In the genomic region with DNA sequence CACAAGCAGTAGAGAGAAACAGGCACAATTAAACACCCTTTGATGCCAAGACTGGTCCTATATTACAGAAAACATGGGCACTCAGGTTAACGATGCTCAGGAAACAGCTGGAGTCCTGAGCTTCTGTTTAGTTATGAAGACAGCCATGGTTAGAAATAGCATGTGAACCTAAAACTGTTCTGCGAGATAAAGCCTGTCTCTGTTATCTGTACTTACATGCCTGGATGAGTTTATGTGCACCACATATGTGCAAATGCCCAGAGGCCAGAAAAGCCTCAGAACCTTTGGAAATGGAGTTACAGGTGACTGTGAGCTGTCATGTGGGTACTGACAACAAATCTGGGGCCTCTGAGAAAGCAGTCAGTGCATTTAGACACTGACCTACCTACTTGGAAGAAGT, we compare ENCODE assay signal across 30 mouse cellular contexts. TPM values are rescaled to one million over a fixed set of nuclear protein-coding genes. Genes with fewer than 3 reads are reported as not detected.
DNase-seq lines count a peak whose midpoint lies in the region; ATAC-seq and TF ChIP-seq lines count a peak whose summit lies in the region.
"Had no signal": no experiment of that assay in that cellular context is flagged by ENCODE, and none has a peak within 500 bp of the region (broad histone marks: within the 10 kb centered on the region; RNA-seq: fewer than 3 reads in every experiment).

No protein-coding gene starts in this region.

- peaks cover 5% of the 10 kb centered on the region; the same call in 1 of the 2 replicates for H3K4me1 ChIP-seq in heart, embryonic 15.5 days (replicated peaks)
- H3K4me1 ChIP-seq in heart, embryonic 12.5 days (replicated peaks): peaks cover 20% of the 10 kb centered on the region; the same call in 1 of the 2 replicates
- H3K4me1 ChIP-seq in liver, embryonic 11.5 days (replicated peaks; ENCODE audit: control insufficient read depth, insufficient read depth, low read length): peaks cover 27% of the 10 kb centered on the region
- H3K4me1 ChIP-seq in liver, postnatal 0 days (ENCODE audit: insufficient read depth): peaks cover 27% of the 10 kb centered on the region
- no peaks in the 10 kb centered on the region; the same call in 1 of the 2 replicates for H3K4me1 ChIP-seq in hindbrain, embryonic 13.5 days (replicated peaks)
- H3K4me1 ChIP-seq: limb, embryonic 10.5 days had no signal

- H3K36me3 ChIP-seq in heart, embryonic 15.5 days: no peaks in the 10 kb centered on the region
- H3K36me3 ChIP-seq in heart, embryonic 12.5 days: no peaks in the 10 kb centered on the region
- no peaks in the 10 kb centered on the region for H3K36me3 ChIP-seq in liver, embryonic 11.5 days (ENCODE audit: control insufficient read depth, insufficient read depth, low read length)
- H3K36me3 ChIP-seq in liver, postnatal 0 days (replicated peaks; ENCODE audit: insufficient read depth, low read length): no peaks in the 10 kb centered on the region
- H3K36me3 ChIP-seq in hindbrain, embryonic 13.5 days: no peaks in the 10 kb centered on the region
- H3K36me3 ChIP-seq: forebrain, embryonic 10.5 days; hindbrain, embryonic 10.5 days; limb, embryonic 10.5 days; midbrain, embryonic 12.5 days had no signal

- no peak overlapping the region for H3K9ac ChIP-seq in heart, embryonic 15.5 days
- H3K9ac ChIP-seq in heart, embryonic 12.5 days: no peak overlapping the region
- H3K9ac ChIP-seq in liver, embryonic 11.5 days (ENCODE audit: low read depth, low read length): no peak overlapping the region
- no peak overlapping the region for H3K9ac ChIP-seq in liver, postnatal 0 days (replicated peaks)
- H3K9ac ChIP-seq in hindbrain, embryonic 13.5 days: no peak overlapping the region
- H3K9ac ChIP-seq: forebrain, postnatal 0 days; midbrain, embryonic 12.5 days had no signal

- peak; percentile 94 for TF ChIP-seq EP300 in liver, postnatal 0 days (IDR thresholded peaks at IDR 0.05; ENCODE audit: low read depth)

- H3K27ac ChIP-seq in heart, embryonic 15.5 days: peak overlapping the region; percentile 5; the same call in 1 of the 2 replicates
- no peak overlapping the region for H3K27ac ChIP-seq in heart, embryonic 12.5 days (ENCODE audit: poor library complexity, severe bottlenecking)
- H3K27ac ChIP-seq in liver, embryonic 11.5 days (ENCODE audit: low read depth, low read length): peak overlapping the region; percentile 52
- H3K27ac ChIP-seq in liver, postnatal 0 days (ENCODE audit: low read depth): peak overlapping the region; percentile 77
- no peak overlapping the region for H3K27ac ChIP-seq in hindbrain, embryonic 13.5 days
- H3K27ac ChIP-seq: forebrain, embryonic 10.5 days; hindbrain, embryonic 10.5 days; limb, embryonic 10.5 days; macrophage; midbrain, embryonic 12.5 days had no signal

- H3K4me2 ChIP-seq in heart, embryonic 15.5 days: no peak overlapping the region
- no peak overlapping the region for H3K4me2 ChIP-seq in heart, embryonic 12.5 days
- H3K4me2 ChIP-seq in liver, embryonic 11.5 days: peak overlapping the region; percentile 28
- H3K4me2 ChIP-seq in liver, postnatal 0 days (ENCODE audit: low read depth, low read length): peak overlapping the region; percentile 44
- no peak overlapping the region for H3K4me2 ChIP-seq in hindbrain, embryonic 13.5 days
- H3K4me2 ChIP-seq: midbrain, embryonic 12.5 days had no signal

- no peak overlapping the region for H3K4me3 ChIP-seq in heart, embryonic 15.5 days
- no peak overlapping the region for H3K4me3 ChIP-seq in heart, embryonic 12.5 days
- no peak overlapping the region for H3K4me3 ChIP-seq in liver, embryonic 11.5 days (ENCODE audit: low read depth, low read length)
- no peak overlapping the region for H3K4me3 ChIP-seq in liver, postnatal 0 days (ENCODE audit: low read depth, low read length)
- no peak overlapping the region for H3K4me3 ChIP-seq in hindbrain, embryonic 13.5 days
- H3K4me3 ChIP-seq: forebrain, embryonic 10.5 days; hindbrain, embryonic 10.5 days; limb, embryonic 10.5 days; midbrain, embryonic 12.5 days had no signal

- no peak for ATAC-seq in heart, embryonic 15.5 days (replicated peaks; ENCODE audit: insufficient number of reproducible peaks, insufficient read depth, low FRiP score, low read depth)
- no peak for ATAC-seq in heart, embryonic 12.5 days (ENCODE audit: insufficient number of reproducible peaks, low FRiP score)
- ATAC-seq in liver, embryonic 11.5 days (replicated peaks; ENCODE audit: low FRiP score): peak; percentile 86
- peak; percentile 83 for ATAC-seq in liver, postnatal 0 days
- ATAC-seq in hindbrain, embryonic 13.5 days (ENCODE audit: low FRiP score): no peak
- ATAC-seq: intestine, postnatal 0 days; lung, postnatal 0 days had no signal

- no peaks in the 10 kb centered on the region for H3K27me3 ChIP-seq in heart, embryonic 15.5 days
- H3K27me3 ChIP-seq in heart, embryonic 12.5 days (replicated peaks): no peaks in the 10 kb centered on the region
- no peaks in the 10 kb centered on the region for H3K27me3 ChIP-seq in liver, embryonic 11.5 days (replicated peaks; ENCODE audit: control insufficient read depth, insufficient read depth, low read length)
- no peaks in the 10 kb centered on the region for H3K27me3 ChIP-seq in liver, postnatal 0 days (ENCODE audit: insufficient read depth, low read length)
- no peaks in the 10 kb centered on the region for H3K27me3 ChIP-seq in hindbrain, embryonic 13.5 days
- H3K27me3 ChIP-seq: midbrain, embryonic 12.5 days had no signal

- peak; percentile 80 for DNase-seq in c-Kit-positive CD71-positive TER-119-positive erythroid progenitor cells, embryonic 14.5 days (ENCODE audit: low spot score)
- no peak for DNase-seq in liver, embryonic 11.5 days (ENCODE audit: low spot score)
- DNase-seq in liver, postnatal 0 days: no peak
- DNase-seq in embryo, embryonic 10 days (ENCODE audit: low spot score): no peak
- no peak for DNase-seq in embryo, embryonic 9.5 days (ENCODE audit: extremely low spot score)
- DNase-seq: adrenal gland, postnatal 36 days; cerebellum, adult 11-12 months; cerebellum, postnatal 14 days; embryo, embryonic 11 days; gastrocnemius, postnatal 25 days; retina, postnatal 1 day; right cerebral cortex, postnatal 25 days; thymus, postnatal 36 days had no signal

- H3K9me3 ChIP-seq in heart, embryonic 15.5 days (replicated peaks): no peaks in the 10 kb centered on the region
- no peaks in the 10 kb centered on the region for H3K9me3 ChIP-seq in heart, embryonic 12.5 days (replicated peaks)
- H3K9me3 ChIP-seq in liver, embryonic 11.5 days (ENCODE audit: control insufficient read depth, low read length): no peaks in the 10 kb centered on the region
- H3K9me3 ChIP-seq in liver, postnatal 0 days (ENCODE audit: low read length): no peaks in the 10 kb centered on the region
- no peaks in the 10 kb centered on the region for H3K9me3 ChIP-seq in hindbrain, embryonic 13.5 days
- H3K9me3 ChIP-seq: forebrain, embryonic 10.5 days; hindbrain, embryonic 10.5 days; limb, embryonic 10.5 days; midbrain, embryonic 12.5 days had no signal

- no peak for TF ChIP-seq CTCF in liver, postnatal 0 days (IDR thresholded peaks at IDR 0.05; ENCODE audit: low read depth)

- 47% methylated on average over 2 of the region's 2 CpGs for WGBS in heart, embryonic 15.5 days
- WGBS in heart, embryonic 12.5 days: 45% methylated on average over 2 of the region's 2 CpGs
- WGBS in liver, embryonic 11.5 days: 40% methylated on average over 2 of the region's 2 CpGs
- 36% methylated on average over 2 of the region's 2 CpGs for WGBS in liver, postnatal 0 days (ENCODE audit: insufficient replicate concordance)
- WGBS in hindbrain, embryonic 13.5 days: 87% methylated on average over 2 of the region's 2 CpGs

RNA-seq across cellular contexts. Expression of gene Rnase1, which starts 2.6 kb away (rescaled TPM):
- 0.96 and 1.2 TPM in 2 replicates for polyA plus RNA-seq in heart, embryonic 15.5 days (2015; fragmentation: Nextera tagmentation; extraction: Ambion mirVana)
- 0.19 TPM in 1 of 2 replicates, not detected in the other for polyA plus RNA-seq in heart, embryonic 12.5 days (2016; fragmentation: Nextera tagmentation; extraction: Ambion mirVana)
- not detected in 2 replicates for polyA plus RNA-seq in liver, embryonic 11.5 days (2014; fragmentation: Nextera tagmentation; extraction: Ambion mirVana)
- polyA plus RNA-seq in liver, postnatal 0 days (2015; fragmentation: Nextera tagmentation; extraction: Ambion mirVana): 0.11 and 2.1 TPM in 2 replicates
- 0.60 TPM in 1 of 2 replicates, not detected in the other for polyA plus RNA-seq in hindbrain, embryonic 13.5 days (2015; fragmentation: Nextera tagmentation; extraction: Ambion mirVana)
- polyA plus RNA-seq: forebrain, embryonic 10.5 days; hindbrain, embryonic 10.5 days; macrophage; midbrain, embryonic 12.5 days had no signal

RNA-seq across cellular contexts. Expression of gene Rnase2b, which starts 18.1 kb away (rescaled TPM):
- not detected in 2 replicates for polyA plus RNA-seq in heart, embryonic 15.5 days (2015; fragmentation: Nextera tagmentation; extraction: Ambion mirVana)
- polyA plus RNA-seq in heart, embryonic 12.5 days (2016; fragmentation: Nextera tagmentation; extraction: Ambion mirVana): not detected in 2 replicates
- polyA plus RNA-seq in liver, embryonic 11.5 days (2014; fragmentation: Nextera tagmentation; extraction: Ambion mirVana): not detected in 2 replicates
- polyA plus RNA-seq in liver, postnatal 0 days (2015; fragmentation: Nextera tagmentation; extraction: Ambion mirVana): not detected in 2 replicates
- polyA plus RNA-seq in hindbrain, embryonic 13.5 days (2015; fragmentation: Nextera tagmentation; extraction: Ambion mirVana): not detected in 2 replicates
- polyA plus RNA-seq: embryonic facial prominence, embryonic 14.5 days; forebrain, embryonic 10.5 days; forebrain, postnatal 0 days; hindbrain, embryonic 10.5 days; intestine, postnatal 0 days; kidney, embryonic 16.5 days; large intestine, adult 2 months; limb, embryonic 10.5 days; liver, adult 2 months; macrophage; midbrain, embryonic 12.5 days; neural tube, embryonic 11.5 days; spleen, adult 2 months had no signal

RNA-seq across cellular contexts. Expression of gene Rnase6, which starts 20.2 kb away (rescaled TPM):
- 0.66 and 1.2 TPM in 2 replicates for polyA plus RNA-seq in heart, embryonic 15.5 days (2015; fragmentation: Nextera tagmentation; extraction: Ambion mirVana)
- 0.29 TPM in 1 of 2 replicates, not detected in the other for polyA plus RNA-seq in heart, embryonic 12.5 days (2016; fragmentation: Nextera tagmentation; extraction: Ambion mirVana)
- polyA plus RNA-seq in liver, embryonic 11.5 days (2014; fragmentation: Nextera tagmentation; extraction: Ambion mirVana): 3.2 and 4.2 TPM in 2 replicates
- polyA plus RNA-seq in liver, postnatal 0 days (2015; fragmentation: Nextera tagmentation; extraction: Ambion mirVana): 6.3 and 7.5 TPM in 2 replicates
- polyA plus RNA-seq in hindbrain, embryonic 13.5 days (2015; fragmentation: Nextera tagmentation; extraction: Ambion mirVana): 0.25 and 0.47 TPM in 2 replicates
- polyA plus RNA-seq: hindbrain, embryonic 10.5 days; limb, embryonic 10.5 days had no signal

RNA-seq across cellular contexts. Expression of gene Eddm3b, which starts 29.7 kb away (rescaled TPM):
- polyA plus RNA-seq in heart, embryonic 15.5 days (2015; fragmentation: Nextera tagmentation; extraction: Ambion mirVana): not detected in 2 replicates
- polyA plus RNA-seq in heart, embryonic 12.5 days (2016; fragmentation: Nextera tagmentation; extraction: Ambion mirVana): not detected in 2 replicates
- polyA plus RNA-seq in liver, embryonic 11.5 days (2014; fragmentation: Nextera tagmentation; extraction: Ambion mirVana): not detected in 2 replicates
- polyA plus RNA-seq in liver, postnatal 0 days (2015; fragmentation: Nextera tagmentation; extraction: Ambion mirVana): 0.07 TPM in 2 replicates
- not detected in 2 replicates for polyA plus RNA-seq in hindbrain, embryonic 13.5 days (2015; fragmentation: Nextera tagmentation; extraction: Ambion mirVana)
- polyA plus RNA-seq: embryonic facial prominence, embryonic 14.5 days; forebrain, embryonic 10.5 days; hindbrain, embryonic 10.5 days; large intestine, adult 2 months; limb, embryonic 10.5 days; liver, adult 2 months; macrophage; midbrain, embryonic 12.5 days; neural tube, embryonic 11.5 days; spleen, adult 2 months had no signal

RNA-seq across cellular contexts. Expression of gene Ang, which starts 53.0 kb away (rescaled TPM):
- polyA plus RNA-seq in heart, embryonic 15.5 days (2015; fragmentation: Nextera tagmentation; extraction: Ambion mirVana): 4.1 TPM in 2 replicates
- polyA plus RNA-seq in heart, embryonic 12.5 days (2016; fragmentation: Nextera tagmentation; extraction: Ambion mirVana): 2.0 and 3.2 TPM in 2 replicates
- polyA plus RNA-seq in liver, embryonic 11.5 days (2014; fragmentation: Nextera tagmentation; extraction: Ambion mirVana): 3.6 and 4.0 TPM in 2 replicates
- 85.3 and 131 TPM in 2 replicates for polyA plus RNA-seq in liver, postnatal 0 days (2015; fragmentation: Nextera tagmentation; extraction: Ambion mirVana)
- 4.1 and 4.4 TPM in 2 replicates for polyA plus RNA-seq in hindbrain, embryonic 13.5 days (2015; fragmentation: Nextera tagmentation; extraction: Ambion mirVana)

Comparison
In these comparisons a context has a peak if more than half of its experiments do, and no peak if none do; other contexts are left out.
1. H3K27ac ChIP-seq: peak in heart, embryonic 15.5 days (single experiment), liver, embryonic 11.5 days (single experiment) and liver, postnatal 0 days (single experiment); none in heart, embryonic 12.5 days (single experiment) and hindbrain, embryonic 13.5 days (single experiment).
2. ATAC-seq: peak in liver, embryonic 11.5 days (single experiment) and liver, postnatal 0 days (single experiment); none in heart, embryonic 15.5 days (single experiment), heart, embryonic 12.5 days (single experiment) and hindbrain, embryonic 13.5 days (single experiment).
3. H3K4me2 ChIP-seq: peak in liver, embryonic 11.5 days (single experiment) and liver, postnatal 0 days (single experiment); none in heart, embryonic 15.5 days (single experiment), heart, embryonic 12.5 days (single experiment) and hindbrain, embryonic 13.5 days (single experiment).